Mouse (Mus musculus) kidney, embryonic 16.5 days (tissue): ENCODE measurements around the gene AC124108.1. TPM values are rescaled to one million over a fixed set of nuclear protein-coding genes. Genes with fewer than 3 reads are reported as not detected.

ENCODE experiments used
- ATAC-seq: fragments of 200-750 bp; cut with Nextera tagmentation; 2 replicates; pipeline ENCODE4 v1.8.0; 2017; ENCODE audit warnings: moderate TSS enrichment; ENCODE audit not compliant: low FRiP score, low TSS enrichment
- H3K27ac ChIP-seq: fragments of 300-500 bp; sonication (generic); 2 replicates; pipeline ENCODE4 v1.5.1; 2014; ENCODE audit warnings: low read length
- H3K27me3 ChIP-seq: fragments of 300-500 bp; sonication (generic); 2 replicates; pipeline ENCODE4 v1.6.1; 2014; ENCODE audit warnings: low read length, control low read depth, mixed read lengths; ENCODE audit not compliant: insufficient read depth
- H3K36me3 ChIP-seq: fragments of 300-500 bp; sonication (generic); 2 replicates; pipeline ENCODE4 v1.6.1; 2014; ENCODE audit warnings: low read length, control low read depth, mixed read lengths; ENCODE audit not compliant: insufficient read depth
- H3K4me1 ChIP-seq: fragments of 300-500 bp; sonication (generic); 2 replicates; pipeline ENCODE4 v1.6.1; 2014; ENCODE audit warnings: low read length, control low read depth, mixed read lengths; ENCODE audit not compliant: insufficient read depth
- H3K4me2 ChIP-seq: fragments of 300-500 bp; sonication (generic); replicated peaks from 2 replicates; pipeline ENCODE4 v1.6.1; 2014; ENCODE audit warnings: low read depth, low read length
- H3K4me3 ChIP-seq: fragments of 300-500 bp; sonication (generic); 2 replicates; pipeline ENCODE4 v1.5.1; 2014; ENCODE audit warnings: mild to moderate bottlenecking, low read length
- H3K9ac ChIP-seq: fragments of 300-500 bp; sonication (generic); replicated peaks from 2 replicates; pipeline ENCODE4 v1.6.1; 2014; ENCODE audit warnings: low read length
- H3K9me3 ChIP-seq: fragments of 300-500 bp; sonication (generic); 2 replicates; pipeline ENCODE4 v1.6.1; 2016; ENCODE audit warnings: low read length, control low read depth
- WGBS: fragments of 180-500 bp; shearing (Covaris S2); extraction: QIAGEN DNeasy Blood & Tissue Kit; methylation state at CpG from one replicate; pipeline ENCODE4 v1.1.7; 2014; 5-methylcytosine and 5-hydroxymethylcytosine counted together
- polyA plus RNA-seq: library from polyadenylated mRNA; unstranded; fragments of >200 nt; fragmentation: Nextera tagmentation; extraction: Ambion mirVana; gene quantifications from 2 replicates; pipeline ENCODE4 v1.2.1, GENCODE M21; 2015

Gene AC124108.1
- polyA plus RNA-seq, 1 experiment from 2014 or later, result 0.10 TPM

- WGBS, result 86% methylated on average over 3 of the region's 3 CpGs
Observed at GRCm38 (mm10) chr1:132229667-132230066, 38.4 kb downstream of the AC124108.1 start, which contains the start of gene Gm10188. Gm10188 (minus strand) TSS chr1:132229767.

DNA sequence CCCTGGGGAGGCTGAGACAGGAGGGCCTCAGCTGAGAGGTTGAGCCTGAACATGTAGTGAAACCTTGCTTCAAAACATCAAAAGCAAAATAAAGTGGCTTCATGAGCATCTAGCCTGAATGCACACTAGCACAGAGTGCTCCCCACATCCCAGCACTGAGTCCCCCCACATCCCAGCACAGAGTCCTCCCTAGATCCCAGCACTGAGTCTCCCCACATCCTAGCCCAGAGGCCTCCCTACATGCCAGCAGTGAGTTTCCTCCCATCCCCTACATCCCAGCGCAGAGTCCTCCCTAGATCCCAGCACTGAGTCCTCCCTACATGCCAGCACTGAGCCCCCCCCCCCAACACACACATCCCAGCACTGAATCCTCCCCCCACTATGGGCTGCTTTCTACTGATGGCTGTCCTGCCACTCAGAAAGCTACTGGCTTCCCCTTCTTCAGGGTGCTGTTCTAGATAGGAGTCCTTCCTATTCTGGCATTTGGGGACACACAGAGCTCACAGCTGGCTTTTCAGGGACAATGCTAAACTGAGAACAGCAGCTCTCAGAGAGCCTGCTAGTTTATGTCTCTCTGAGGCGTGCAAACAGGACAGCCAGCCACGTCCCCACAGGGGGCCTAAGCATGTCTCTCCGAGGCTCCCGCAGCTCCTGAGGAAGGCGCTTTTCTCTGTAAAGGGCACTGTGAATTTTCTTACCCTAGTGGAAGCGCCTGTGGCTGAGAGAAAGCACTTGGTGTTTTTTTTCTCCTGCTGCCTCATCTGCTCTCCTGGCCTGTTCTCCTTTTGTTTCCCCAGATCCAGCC lies 40.4 kb downstream of the AC124108.1 start:
- 62% methylated on average over 7 of the region's 7 CpGs for WGBS

More at GRCm38 (mm10) chr1:132229667-132230066, 38.4 kb downstream of the AC124108.1 start, which contains the start of gene Gm10188:
- Histone ChIP-seq H3K4me2 (no peak within 1 kb of the TSS), H3K9me3 (no peaks in the 10 kb centered on the region), H3K36me3 (no peaks in the 10 kb centered on the region), H3K4me3 (no peak within 1 kb of the TSS), H3K9ac (no peak within 1 kb of the TSS), H3K27ac (no peak within 1 kb of the TSS), H3K27me3 (no peaks in the 10 kb centered on the region), H3K4me1 (no peaks in the 10 kb centered on the region)
- no peak for ATAC-seq

GRCm38 (mm10) chr1:132233566-132233965 lies 42.3 kb downstream of the AC124108.1 start:
- peaks cover 5% of the 10 kb centered on the region; the same call in 1 of the 2 replicates for H3K4me1 ChIP-seq
- H3K27me3 ChIP-seq, result no peaks in the 10 kb centered on the region
- 0 out of 2 replicates have a peak, but pooled peaks have one; percentile 49 for ATAC-seq
- no peak overlapping the region for H3K4me3 ChIP-seq
- no peaks in the 10 kb centered on the region for H3K36me3 ChIP-seq
- no peaks in the 10 kb centered on the region for H3K9me3 ChIP-seq
- H3K27ac ChIP-seq, result no peak overlapping the region
- H3K9ac ChIP-seq, result no peak overlapping the region
- 20% methylated on average over 12 of the region's 12 CpGs for WGBS
- no peak overlapping the region for H3K4me2 ChIP-seq

More for the DNA sequence above, 40.4 kb downstream of the AC124108.1 start:
- Histone ChIP-seq H3K9ac (no peak overlapping the region), H3K36me3 (no peaks in the 10 kb centered on the region), H3K27me3 (no peaks in the 10 kb centered on the region), H3K27ac (no peak overlapping the region), H3K4me2 (no peak overlapping the region), H3K4me3 (no peak overlapping the region), H3K9me3 (no peaks in the 10 kb centered on the region), H3K4me1 (peaks cover 5% of the 10 kb centered on the region; the same call in 1 of the 2 replicates)
- ATAC-seq, result no peak

DNA sequence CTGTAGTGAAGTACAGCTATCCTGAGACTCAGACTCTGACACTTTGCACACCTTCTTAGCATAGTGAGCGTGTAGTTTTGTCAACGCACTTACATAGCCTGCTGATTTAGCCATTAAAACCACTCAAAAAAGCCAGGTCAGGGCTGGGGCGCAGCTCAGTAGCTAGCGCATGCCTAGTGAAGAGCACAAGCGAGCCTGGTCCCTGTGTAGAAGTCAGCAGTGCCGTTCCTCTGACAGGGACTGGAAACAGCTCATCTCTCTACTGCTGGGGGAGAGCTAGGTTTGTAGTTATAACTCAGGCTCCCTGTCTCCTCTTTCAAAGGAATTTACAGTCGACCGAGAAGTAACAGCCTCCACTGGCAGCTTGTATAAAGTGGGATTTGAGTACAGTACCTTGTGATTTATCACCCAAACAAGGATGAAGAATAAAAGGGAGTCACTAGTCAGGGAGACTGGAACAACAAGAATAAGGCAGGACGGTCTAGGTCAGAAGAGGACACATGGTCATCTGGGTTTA lies 43.6 kb downstream of the AC124108.1 start:
- H3K4me2 ChIP-seq, result no peak overlapping the region
- H3K36me3 ChIP-seq, result no peaks in the 10 kb centered on the region
- WGBS, result 24% methylated on average over 9 of the region's 9 CpGs
- peak; percentile 81 for ATAC-seq
- no peaks in the 10 kb centered on the region for H3K27me3 ChIP-seq
- H3K9ac ChIP-seq, result no peak overlapping the region
- H3K4me1 ChIP-seq, result peaks cover 5% of the 10 kb centered on the region; the same call in 1 of the 2 replicates
- no peak overlapping the region for H3K4me3 ChIP-seq
- no peaks in the 10 kb centered on the region for H3K9me3 ChIP-seq
- H3K27ac ChIP-seq, result no peak overlapping the region

DNA sequence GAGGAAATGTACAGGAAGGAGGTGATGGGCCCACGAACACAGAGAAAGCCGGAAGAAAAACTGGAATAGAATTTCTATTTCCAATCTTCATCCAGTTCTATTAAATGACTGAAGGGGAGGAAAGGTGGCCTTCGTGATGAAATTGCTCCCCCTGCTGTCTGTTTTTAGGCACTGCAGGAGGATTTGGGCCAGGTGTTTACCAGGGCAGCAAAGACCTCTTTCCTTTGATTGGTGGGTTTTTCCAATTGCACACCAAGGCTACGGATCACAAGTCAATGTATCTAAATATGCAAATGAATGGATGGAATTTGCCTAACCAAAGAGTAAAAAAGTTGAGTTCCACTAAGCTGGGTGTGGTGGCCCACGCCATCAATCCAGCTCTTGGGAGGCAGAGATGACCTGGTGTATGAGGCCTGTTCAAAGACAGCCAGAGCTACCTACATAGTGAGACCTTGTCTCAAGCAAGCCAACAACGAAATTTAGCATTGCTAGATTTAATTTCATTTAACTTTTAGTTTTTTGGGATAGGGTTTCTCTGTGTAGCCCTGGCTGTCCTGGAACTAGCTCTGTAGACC lies 46.4 kb downstream of the AC124108.1 start:
- H3K4me2 ChIP-seq, result no peak overlapping the region
- H3K4me1 ChIP-seq, result peaks cover 5% of the 10 kb centered on the region; the same call in 1 of the 2 replicates
- WGBS, result 22% methylated on average over 6 of the region's 6 CpGs
- no peaks in the 10 kb centered on the region for H3K9me3 ChIP-seq
- H3K27me3 ChIP-seq, result no peaks in the 10 kb centered on the region
- H3K36me3 ChIP-seq, result no peaks in the 10 kb centered on the region
- H3K4me3 ChIP-seq, result no peak overlapping the region
- no peak overlapping the region for H3K27ac ChIP-seq
- no peak for ATAC-seq
- no peak overlapping the region for H3K9ac ChIP-seq

DNA sequence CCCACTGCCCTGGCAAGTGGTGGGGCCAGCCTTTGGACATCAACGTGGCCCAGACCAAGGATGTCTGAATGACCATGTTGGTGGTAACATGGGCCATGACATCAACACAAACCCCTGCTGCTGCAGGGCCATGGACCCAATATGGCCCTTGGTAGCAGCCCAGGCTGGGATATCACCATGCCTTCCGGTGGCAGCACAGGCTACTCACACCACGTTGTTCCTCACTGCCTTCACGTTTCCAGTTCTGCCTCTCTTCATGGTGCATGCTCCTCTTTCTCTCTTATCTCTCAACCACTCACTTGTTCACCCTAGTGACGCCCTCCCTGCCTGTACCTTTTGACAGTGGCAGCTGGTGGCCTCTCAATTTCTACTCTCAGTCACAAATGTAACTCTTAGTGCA lies 53.8 kb downstream of the AC124108.1 start:
- Histone ChIP-seq H3K4me2 (no peak overlapping the region), H3K9ac (no peak overlapping the region), H3K4me1 (no peaks in the 10 kb centered on the region), H3K27ac (no peak overlapping the region), H3K9me3 (no peaks in the 10 kb centered on the region), H3K4me3 (no peak overlapping the region), H3K27me3 (no peaks in the 10 kb centered on the region), H3K36me3 (no peaks in the 10 kb centered on the region)
- ATAC-seq, result no peak
- 76% methylated on average over 5 of the region's 5 CpGs for WGBS

- Histone ChIP-seq H3K4me3 (no peak overlapping the region), H3K9ac (no peak overlapping the region), H3K4me2 (no peak overlapping the region), H3K36me3 (no peaks in the 10 kb centered on the region), H3K27me3 (no peaks in the 10 kb centered on the region), H3K9me3 (no peaks in the 10 kb centered on the region), H3K4me1 (no peaks in the 10 kb centered on the region), H3K27ac (no peak overlapping the region)
- WGBS, result 56% methylated on average over 6 of the region's 6 CpGs
- ATAC-seq, result no peak
Observed at GRCm38 (mm10) chr1:132246137-132246536, 54.9 kb downstream of the AC124108.1 start.

GRCm38 (mm10) chr1:132246641-132247040 lies 55.4 kb downstream of the AC124108.1 start:
- WGBS, result 78% methylated on average over 4 of the region's 4 CpGs

GRCm38 (mm10) chr1:132254467-132254866 lies 63.2 kb downstream of the AC124108.1 start:
- H3K4me2 ChIP-seq, result no peak overlapping the region
- no peak overlapping the region for H3K4me3 ChIP-seq
- 87% methylated on average over 6 of the region's 6 CpGs for WGBS
- H3K4me1 ChIP-seq, result no peaks in the 10 kb centered on the region
- H3K9me3 ChIP-seq, result no peaks in the 10 kb centered on the region
- no peak overlapping the region for H3K27ac ChIP-seq
- H3K36me3 ChIP-seq, result no peaks in the 10 kb centered on the region
- H3K27me3 ChIP-seq, result no peaks in the 10 kb centered on the region
- ATAC-seq, result no peak
- no peak overlapping the region for H3K9ac ChIP-seq

More at GRCm38 (mm10) chr1:132246641-132247040, 55.4 kb downstream of the AC124108.1 start:
- no peak overlapping the region for H3K27ac ChIP-seq
- H3K36me3 ChIP-seq, result no peaks in the 10 kb centered on the region
- no peaks in the 10 kb centered on the region for H3K27me3 ChIP-seq
- no peaks in the 10 kb centered on the region for H3K9me3 ChIP-seq
- no peaks in the 10 kb centered on the region for H3K4me1 ChIP-seq
- no peak overlapping the region for H3K9ac ChIP-seq
- H3K4me3 ChIP-seq, result no peak overlapping the region
- ATAC-seq, result no peak
- no peak overlapping the region for H3K4me2 ChIP-seq
